Mouse (Mus musculus): Measurements from ENCODE around the gene Klf1. TPM values are rescaled to one million over a fixed set of nuclear protein-coding genes. Genes with fewer than 3 reads are reported as not detected.

The Klf1 gene
- polyA plus RNA-seq, 1 experiment from 2014 or later: 0.64 TPM

DNA sequence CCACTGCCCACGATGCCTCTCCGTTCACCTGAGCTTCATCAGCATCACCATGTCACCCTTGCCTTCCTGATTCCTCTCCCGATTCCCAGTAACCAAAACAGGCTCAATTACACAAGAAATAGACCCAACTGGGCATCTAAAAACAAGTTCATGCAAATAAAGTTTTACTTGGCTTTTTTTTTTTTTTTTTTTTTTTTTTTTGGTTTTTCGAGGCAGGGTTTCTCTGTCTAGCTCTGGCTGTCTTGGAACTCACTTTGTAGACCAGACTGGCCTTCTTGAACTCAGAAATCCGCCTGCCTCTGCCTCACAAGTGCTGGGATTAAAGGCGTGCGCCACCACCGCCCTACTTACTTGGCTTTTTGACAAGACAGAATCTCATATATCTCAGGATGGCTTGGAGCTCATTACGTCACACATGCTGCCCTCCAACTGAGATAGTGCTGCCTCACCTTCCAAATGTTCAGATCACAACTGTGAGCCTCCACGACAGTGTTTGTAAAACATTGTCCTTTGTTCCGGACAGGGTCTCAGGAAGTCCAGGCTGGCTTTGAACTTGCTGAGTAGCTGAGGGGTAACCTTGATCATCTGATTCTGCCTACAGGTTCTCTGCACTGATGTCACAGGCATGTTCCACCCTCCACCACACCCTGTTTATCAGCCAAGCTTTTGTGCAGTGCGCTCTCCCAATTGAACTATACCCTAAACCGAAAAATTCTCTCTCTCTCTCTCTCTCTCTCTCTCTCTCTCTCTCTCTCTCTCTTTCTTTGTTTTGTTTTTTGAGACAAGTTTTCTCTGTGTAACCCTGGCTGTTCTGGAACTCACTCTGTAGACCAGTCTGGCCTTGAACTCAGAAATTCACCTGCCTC, 36.1 kb downstream of the Klf1 start:
- no peak for ATAC-seq (ENCODE audit: low FRiP score)
- Histone ChIP-seq H3K27me3 (peaks cover 18% of the 10 kb centered on the region), H3K9me3 (no peaks in the 10 kb centered on the region), H3K4me3 (peak overlapping the region; percentile 85), H3K4me2 (peak overlapping the region; percentile 87), H3K4me1 (replicated peaks) (peaks cover 37% of the 10 kb centered on the region), H3K27ac (peak overlapping the region; percentile 98), H3K9ac (peak overlapping the region; percentile 98), H3K36me3 (peaks cover under 1% of the 10 kb centered on the region)
- 66% methylated on average over 12 of the region's 13 CpGs for WGBS

DNA sequence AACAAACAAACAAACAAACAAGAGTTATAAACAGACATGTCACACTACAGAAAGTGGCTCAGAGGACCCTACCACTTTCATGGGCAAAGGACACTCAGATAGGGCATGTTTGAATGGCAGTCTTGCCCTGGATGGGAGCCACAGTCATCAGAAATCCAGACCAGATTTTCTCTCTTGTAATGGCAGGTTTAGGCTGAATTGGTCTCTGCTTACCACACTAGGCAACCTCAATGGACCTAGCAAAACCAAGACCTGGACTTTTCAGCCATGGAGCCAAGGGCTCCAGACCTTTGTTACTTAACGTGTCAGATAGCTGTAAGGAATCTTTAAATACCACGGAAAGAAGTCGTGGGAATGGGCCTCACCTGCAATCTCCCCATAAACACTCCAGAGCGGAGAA, 42.0 kb downstream of the Klf1 start:
- WGBS: 26% methylated on average over 4 of the region's 4 CpGs
- 0 out of 2 replicates have a peak overlapping the region, but pooled peaks have one; percentile 63 for H3K4me3 ChIP-seq
- H3K4me1 ChIP-seq (replicated peaks): peaks cover 35% of the 10 kb centered on the region
- ATAC-seq (ENCODE audit: low FRiP score): no peak
- no peak overlapping the region for H3K9ac ChIP-seq
- peaks cover 62% of the 10 kb centered on the region for H3K27me3 ChIP-seq
- H3K36me3 ChIP-seq: no peaks in the 10 kb centered on the region
- no peak overlapping the region for H3K27ac ChIP-seq
- peak overlapping the region; percentile 80; the same call in 1 of the 2 replicates for H3K4me2 ChIP-seq
- no peaks in the 10 kb centered on the region for H3K9me3 ChIP-seq

- Histone ChIP-seq H3K9me3 (no peaks in the 10 kb centered on the region), H3K4me3 (peak overlapping the region; percentile 63), H3K27ac (no peak overlapping the region), H3K4me1 (replicated peaks) (peaks cover 35% of the 10 kb centered on the region), H3K27me3 (peaks cover 66% of the 10 kb centered on the region), H3K4me2 (peak overlapping the region; percentile 80), H3K9ac (no peak overlapping the region), H3K36me3 (no peaks in the 10 kb centered on the region)
- ATAC-seq (ENCODE audit: low FRiP score): peak; percentile 31; the same call in 1 of the 2 replicates
- 2% methylated on average over 26 of the region's 26 CpGs for WGBS
These were observed 42.9 kb downstream of the Klf1 start for GRCm38 (mm10) chr8:84944478-84945160.

DNA sequence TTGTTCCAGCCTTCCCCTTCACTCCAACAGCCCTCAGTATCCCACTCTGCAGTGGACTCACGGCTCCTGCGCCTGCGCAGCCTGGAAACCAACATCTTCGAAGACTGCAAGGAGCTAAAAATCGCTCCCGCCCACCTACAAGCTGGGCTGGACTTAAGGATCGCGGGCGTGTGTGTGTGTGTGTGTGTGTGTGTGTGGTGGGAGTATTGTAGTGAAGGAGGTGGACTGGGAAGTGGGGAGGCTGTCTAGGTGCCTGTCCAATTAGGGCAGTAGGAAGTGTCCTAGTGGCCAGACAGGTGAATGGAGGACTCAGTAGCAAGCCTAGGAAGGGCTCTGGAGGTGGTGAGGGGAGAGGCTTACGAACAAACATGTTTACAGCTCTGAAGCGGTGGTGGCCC, 43.5 kb downstream of the Klf1 start:
- Histone ChIP-seq H3K4me3 (peak overlapping the region; percentile 63), H3K4me1 (replicated peaks) (peaks cover 35% of the 10 kb centered on the region), H3K9ac (peak overlapping the region; percentile 82), H3K27me3 (peaks cover 72% of the 10 kb centered on the region), H3K36me3 (no peaks in the 10 kb centered on the region), H3K27ac (peak overlapping the region; percentile 79), H3K9me3 (no peaks in the 10 kb centered on the region), H3K4me2 (peak overlapping the region; percentile 80)
- ATAC-seq (ENCODE audit: low FRiP score): peak; percentile 67
- 3% methylated on average over 11 of the region's 11 CpGs for WGBS

GRCm38 (mm10) chr8:84945633-84946527, 44.2 kb downstream of the Klf1 start:
- Histone ChIP-seq H3K9ac (peak overlapping the region; percentile 82), H3K4me2 (peak overlapping the region; percentile 80), H3K27ac (peak overlapping the region; percentile 79), H3K4me1 (replicated peaks) (peaks cover 35% of the 10 kb centered on the region), H3K9me3 (no peaks in the 10 kb centered on the region), H3K36me3 (no peaks in the 10 kb centered on the region), H3K4me3 (peak overlapping the region; percentile 63), H3K27me3 (peaks cover 74% of the 10 kb centered on the region)
- ATAC-seq (ENCODE audit: low FRiP score): peak; percentile 58
- 1% methylated on average over 37 of the region's 67 CpGs for WGBS

DNA sequence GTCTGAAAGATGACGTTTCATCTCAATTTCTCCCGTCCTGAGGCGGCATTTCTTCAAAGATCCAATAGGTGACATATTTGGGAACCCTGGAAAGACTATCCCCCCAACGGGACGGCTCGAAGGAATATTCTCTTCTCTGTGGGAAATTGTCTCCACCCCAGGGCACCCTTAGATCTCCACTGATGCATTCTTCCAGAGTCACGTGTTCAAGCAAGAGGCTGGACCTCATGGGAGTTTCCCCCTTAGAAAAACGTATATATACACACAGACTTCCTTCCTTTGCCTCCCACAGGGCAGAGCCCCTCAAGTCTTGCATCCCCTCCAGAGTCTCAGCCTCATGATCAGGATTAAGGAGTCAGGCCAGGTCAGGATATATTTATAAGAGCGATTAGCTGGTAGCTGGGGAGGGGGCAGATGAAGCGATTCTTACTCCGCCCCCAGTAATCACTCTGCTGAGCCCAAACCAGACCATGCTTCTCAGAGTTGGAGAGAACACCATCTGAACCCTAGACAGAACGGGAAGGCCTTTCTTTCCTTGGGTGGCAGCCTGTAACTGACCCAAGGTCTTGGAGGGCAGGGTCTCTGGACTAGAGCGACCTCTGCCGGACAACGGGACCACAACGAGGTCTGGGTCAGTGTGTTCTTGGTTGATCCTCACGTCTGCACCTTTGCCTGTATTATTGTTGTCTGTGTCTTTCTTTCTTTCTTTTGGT, 45.0 kb downstream of the Klf1 start, which contains the start of gene Rtbdn:
Gene Rtbdn (plus strand): TSS at position 464 of the 713 bp plus-strand sequence.
- Histone ChIP-seq H3K9ac (peak within 1 kb of the TSS; percentile 82), H3K4me1 (replicated peaks) (peaks cover 35% of the 10 kb centered on the region), H3K4me2 (peak within 1 kb of the TSS; percentile 80), H3K27me3 (peaks cover 77% of the 10 kb centered on the region), H3K27ac (peak within 1 kb of the TSS; percentile 79), H3K4me3 (peak within 1 kb of the TSS; percentile 63), H3K36me3 (no peaks in the 10 kb centered on the region), H3K9me3 (no peaks in the 10 kb centered on the region)
- WGBS: 7% methylated on average over 17 of the region's 17 CpGs
- peak; percentile 40; the same call in 1 of the 2 replicates for ATAC-seq (ENCODE audit: low FRiP score)

DNA sequence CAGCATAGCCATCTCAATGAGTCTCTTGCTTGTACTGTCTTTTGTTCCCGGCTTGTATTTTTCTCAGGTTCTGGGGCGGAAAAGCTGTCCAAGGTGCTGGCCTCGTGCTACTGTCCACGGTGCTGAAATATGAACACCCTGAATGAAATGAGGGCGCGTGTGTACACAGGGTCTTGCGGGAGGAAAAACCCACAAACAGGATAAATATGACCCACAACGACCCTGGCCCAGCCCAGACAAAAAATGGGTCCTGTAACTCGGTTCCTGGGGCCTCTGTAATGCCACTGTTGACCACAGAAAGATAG, 45.5 kb downstream of the Klf1 start:
- peaks cover 82% of the 10 kb centered on the region for H3K27me3 ChIP-seq
- no peak overlapping the region for H3K27ac ChIP-seq
- H3K36me3 ChIP-seq: no peaks in the 10 kb centered on the region
- 0 out of 2 replicates have a peak overlapping the region, but pooled peaks have one; percentile 82 for H3K9ac ChIP-seq
- 21% methylated on average over 9 of the region's 9 CpGs for WGBS
- H3K9me3 ChIP-seq: no peaks in the 10 kb centered on the region
- peaks cover 35% of the 10 kb centered on the region for H3K4me1 ChIP-seq (replicated peaks)
- H3K4me3 ChIP-seq: peak overlapping the region; percentile 63
- H3K4me2 ChIP-seq: peak overlapping the region; percentile 80
- ATAC-seq (ENCODE audit: low FRiP score): no peak

DNA sequence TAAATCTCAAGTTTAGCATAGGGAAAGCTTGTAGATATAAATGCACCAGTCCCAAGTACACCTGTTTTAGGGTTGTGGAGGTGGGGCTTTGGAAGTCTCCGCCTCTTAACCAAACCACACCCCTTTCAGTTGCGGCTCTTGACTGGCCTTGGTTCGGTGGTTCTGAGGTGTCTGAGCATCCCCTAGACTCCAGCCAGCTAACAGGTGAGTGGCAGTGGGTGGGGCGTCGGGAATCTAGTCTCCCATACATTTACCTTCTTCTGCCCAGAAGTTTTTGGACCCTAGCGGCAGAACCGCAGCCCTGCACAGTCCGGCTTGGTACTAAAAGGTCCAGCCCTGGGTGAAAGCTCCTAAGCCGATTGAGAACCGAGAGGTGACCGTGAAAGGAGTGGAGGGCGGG, 48.0 kb downstream of the Klf1 start:
- H3K27me3 ChIP-seq: peaks cover 79% of the 10 kb centered on the region
- no peak for ATAC-seq (ENCODE audit: low FRiP score)

DNA sequence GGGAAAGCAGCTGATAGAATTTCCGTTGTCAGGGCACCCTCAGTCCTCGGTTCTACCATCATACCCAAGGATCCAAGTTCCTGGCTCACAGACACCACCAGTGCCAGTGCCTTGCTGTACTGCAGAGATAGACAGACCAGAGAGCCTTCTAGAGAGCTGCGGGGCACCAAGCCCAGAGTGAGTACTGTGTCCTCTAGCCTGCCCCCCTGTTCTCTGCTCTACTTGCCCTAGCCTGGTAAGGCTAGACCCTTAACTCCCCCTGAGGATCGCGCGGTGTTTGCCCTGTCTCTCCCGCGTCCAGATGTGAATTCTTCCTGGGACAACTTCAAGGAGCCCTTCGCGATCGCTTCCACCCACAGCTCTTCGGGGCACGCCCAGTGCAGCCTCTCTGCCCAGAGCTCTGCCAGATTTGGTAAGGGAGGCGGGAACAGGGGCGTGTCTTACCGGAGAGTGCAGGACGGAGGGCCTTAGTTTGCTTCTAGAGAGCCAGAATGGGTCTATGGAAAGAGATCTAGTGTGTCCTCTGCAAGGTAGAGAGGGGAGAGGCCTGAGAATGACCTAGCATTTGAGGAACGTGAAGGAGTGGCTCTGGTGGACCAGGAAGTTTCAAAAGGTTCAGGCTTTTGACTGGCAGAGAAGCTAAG, 51.0 kb downstream of the Klf1 start:
- no peak for ATAC-seq (ENCODE audit: low FRiP score)
- Histone ChIP-seq H3K9ac (no peak overlapping the region), H3K27ac (no peak overlapping the region), H3K27me3 (peaks cover 57% of the 10 kb centered on the region), H3K36me3 (peaks cover 6% of the 10 kb centered on the region), H3K9me3 (no peaks in the 10 kb centered on the region), H3K4me1 (replicated peaks) (no peaks in the 10 kb centered on the region), H3K4me3 (no peak overlapping the region), H3K4me2 (no peak overlapping the region)
- WGBS: 9% methylated on average over 18 of the region's 18 CpGs

More for the DNA sequence above, 48.0 kb downstream of the Klf1 start:
- Histone ChIP-seq H3K4me2 (no peak overlapping the region), H3K4me1 (replicated peaks) (peaks cover 24% of the 10 kb centered on the region), H3K4me3 (no peak overlapping the region), H3K9ac (no peak overlapping the region), H3K36me3 (no peaks in the 10 kb centered on the region), H3K27ac (no peak overlapping the region), H3K9me3 (no peaks in the 10 kb centered on the region)
- 21% methylated on average over 12 of the region's 12 CpGs for WGBS

Data from hindbrain, embryonic 13.5 days (tissue).